Mouse (Mus musculus): ENCODE data around the gene Tmbim6.
"Not testable (repeated sequence)": the region's sequence is repeated elsewhere in the genome, so short reads cannot be mapped to it uniquely, and the experiment has no call there.

Gene Tmbim6

GRCm38 (mm10) chr15:99384071-99384470 is 8.6 kb upstream of the Tmbim6 start:
- DNase-seq (ENCODE audit: low read depth, low spot score): no peak

- DNase-seq (ENCODE audit: low read depth, low spot score): not testable (repeated sequence)
Measured at GRCm38 (mm10) chr15:99386110-99386509, 6.6 kb upstream of the Tmbim6 start.

DNA sequence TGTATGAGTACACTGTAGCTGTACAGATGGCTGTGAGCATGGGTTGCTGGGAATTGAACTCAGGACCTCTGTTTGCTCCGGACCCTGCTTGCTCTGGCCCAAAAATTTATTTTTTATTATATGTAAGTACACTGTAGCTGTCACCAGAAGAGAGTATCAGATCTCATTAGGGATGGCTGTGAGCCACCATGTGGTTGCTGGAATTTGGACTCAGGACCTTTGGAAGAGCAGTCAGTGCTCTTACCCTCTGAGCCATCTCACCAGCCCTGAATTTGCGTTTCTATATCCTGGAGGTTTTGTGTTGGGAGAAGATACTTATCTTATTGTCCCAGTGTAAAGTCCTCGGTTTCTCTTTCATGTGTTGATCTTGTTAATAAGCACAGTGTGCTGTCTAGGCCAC is 5.9 kb upstream of the Tmbim6 start:
- no peak for DNase-seq (ENCODE audit: low read depth, low spot score)

DNA sequence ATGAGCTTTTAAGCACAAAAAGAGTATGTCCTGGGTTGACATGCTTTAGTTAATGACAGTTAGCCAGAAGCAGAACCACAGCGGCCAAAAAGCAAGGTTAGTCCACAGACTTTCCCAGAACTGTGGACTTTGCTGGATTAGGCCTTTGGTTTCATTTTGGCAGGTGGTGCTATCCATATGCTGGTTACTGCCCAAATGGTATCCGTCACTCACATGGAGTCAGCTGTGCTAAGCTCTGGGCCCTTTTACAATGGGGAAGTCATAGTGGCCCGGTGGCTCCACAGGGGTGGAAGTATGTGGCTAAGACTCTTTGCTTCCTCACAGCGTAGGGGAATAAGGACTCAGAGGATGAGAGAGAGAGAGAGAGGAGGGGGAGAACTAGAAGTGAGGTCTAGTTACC is 4.7 kb upstream of the Tmbim6 start:
- DNase-seq (ENCODE audit: low read depth, low spot score): no peak

DNA sequence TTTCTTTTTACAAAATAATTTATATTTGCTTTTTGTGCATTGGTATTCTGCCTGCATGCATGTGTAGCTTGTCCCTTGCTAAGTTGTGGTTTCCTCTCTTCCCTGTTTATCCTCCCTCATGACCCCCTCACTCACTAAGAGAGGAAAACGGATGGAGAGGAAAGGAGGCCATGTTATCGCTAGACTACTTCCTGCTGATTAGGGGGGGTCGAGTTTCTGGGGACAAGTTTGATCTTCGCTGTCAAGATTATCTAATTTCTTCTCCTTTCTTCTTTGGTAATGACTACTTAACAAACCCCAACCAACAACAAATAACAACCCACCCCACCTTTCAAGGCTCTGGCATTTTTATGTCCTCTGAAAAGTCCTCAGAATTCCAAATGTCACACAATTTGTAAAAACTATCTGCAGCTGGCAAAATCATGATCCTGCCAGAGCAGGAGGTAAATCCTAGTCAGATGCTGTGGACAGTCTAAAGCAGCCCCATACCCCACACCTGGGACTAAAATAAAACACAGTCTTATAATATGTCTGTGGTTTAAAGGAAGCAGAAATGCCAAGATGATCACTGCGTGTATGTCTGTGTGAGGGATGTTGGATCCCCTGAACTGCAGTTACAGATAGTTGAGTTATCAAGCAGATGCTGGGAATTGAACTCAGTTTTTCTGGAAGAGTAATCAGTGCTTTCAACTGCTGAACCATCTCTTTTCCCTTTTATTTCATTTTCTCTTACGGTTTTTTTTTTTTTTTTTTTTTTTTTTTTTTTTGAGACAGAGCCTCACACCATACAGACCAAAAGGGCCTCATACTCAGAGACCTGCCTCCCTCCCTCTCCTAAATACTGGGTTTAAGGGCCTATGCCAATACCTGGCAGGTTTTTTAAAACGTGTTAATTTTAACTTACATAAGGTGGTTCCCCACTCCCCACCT is 1.9 kb upstream of the Tmbim6 start:
- no peak for DNase-seq (ENCODE audit: low read depth, low spot score)

DNA sequence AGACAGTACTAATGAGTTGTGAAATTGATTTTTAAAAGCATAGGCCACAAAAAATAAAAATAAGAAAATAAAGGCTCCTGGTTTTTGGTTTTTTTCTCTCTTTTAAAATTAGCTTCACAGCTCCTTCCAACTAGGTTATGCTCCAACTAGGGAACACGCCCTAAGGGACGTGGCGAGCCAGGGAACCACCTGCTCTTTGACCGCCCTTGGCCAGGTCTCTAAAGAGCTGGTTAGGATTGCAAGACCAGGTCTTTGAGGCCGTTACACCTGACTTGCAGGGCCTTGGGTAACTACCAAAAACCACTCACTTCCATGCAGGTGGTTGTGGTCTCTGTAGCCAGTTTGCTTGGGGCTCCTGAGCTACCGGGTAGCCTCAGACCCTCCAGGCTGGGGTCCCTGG is 707 bp upstream of the Tmbim6 start:
- DNase-seq (ENCODE audit: low read depth, low spot score): no peak

- peak; percentile 42 for DNase-seq (ENCODE audit: low read depth, low spot score)
Measured at GRCm38 (mm10) chr15:99393386-99394252, 937 bp downstream of the Tmbim6 start.

DNA sequence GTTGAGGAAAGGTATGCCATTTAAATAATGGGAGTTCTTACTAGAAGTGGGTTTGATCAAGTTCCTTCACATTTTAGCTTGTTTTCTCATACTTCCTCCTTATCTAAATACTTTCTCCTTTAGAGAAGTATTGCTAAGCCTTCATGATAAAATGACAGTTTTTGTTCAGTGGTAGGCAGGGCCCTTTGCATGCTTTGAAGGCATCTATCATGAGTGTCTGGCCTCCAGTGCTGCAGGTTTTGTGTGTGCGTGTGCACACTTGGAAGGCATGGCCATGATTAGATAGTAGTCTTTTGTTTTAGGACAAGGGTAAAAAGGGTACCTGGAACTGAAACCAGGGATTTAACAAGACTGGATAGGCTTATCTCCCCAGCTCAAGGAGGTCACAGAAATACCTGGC is 3.8 kb downstream of the Tmbim6 start:
- DNase-seq (ENCODE audit: low read depth, low spot score): no peak

DNA sequence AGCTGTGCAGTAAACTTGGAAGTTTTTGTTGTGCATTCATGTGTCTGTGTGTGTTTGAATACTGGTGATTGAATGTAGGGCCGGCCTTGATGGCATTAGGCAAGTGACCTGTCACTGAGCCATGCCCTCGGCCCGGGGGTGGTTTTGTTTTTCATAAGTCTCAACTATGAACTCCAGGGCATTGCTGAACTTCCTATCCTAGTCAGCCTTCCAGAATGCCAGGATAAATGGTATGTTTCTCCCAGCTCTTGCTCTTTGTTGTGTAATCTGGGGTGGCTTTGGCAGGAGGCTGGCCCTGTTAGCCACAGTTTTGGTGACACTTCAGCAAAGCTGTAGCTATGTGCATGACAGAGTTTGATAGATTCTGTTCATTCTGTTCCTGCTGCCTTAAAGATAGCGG is 4.2 kb downstream of the Tmbim6 start:
- no peak for DNase-seq (ENCODE audit: low read depth, low spot score)

DNA sequence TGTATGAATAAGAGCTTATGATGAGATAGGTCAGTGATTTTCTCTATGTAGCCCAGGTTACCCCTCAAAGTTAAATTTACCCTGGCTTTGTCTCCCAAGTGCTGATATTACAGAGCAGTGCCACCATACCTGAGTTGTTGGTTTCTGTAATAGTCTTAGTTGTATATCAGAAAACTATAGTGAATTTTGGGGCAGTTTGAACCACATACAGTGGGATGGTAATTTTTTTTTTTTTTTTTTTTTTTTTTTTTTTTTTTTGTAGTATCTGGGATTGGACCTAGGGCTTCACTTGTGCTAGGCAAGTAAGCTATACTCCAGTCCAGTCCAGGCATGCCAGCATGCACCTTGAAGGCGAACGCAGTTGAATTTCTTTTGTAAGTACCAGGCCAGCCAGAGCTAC is 4.9 kb downstream of the Tmbim6 start:
- DNase-seq (ENCODE audit: low read depth, low spot score): no peak

- no peak for DNase-seq (ENCODE audit: low read depth, low spot score)
Measured at GRCm38 (mm10) chr15:99399503-99400245, 7.0 kb downstream of the Tmbim6 start.

GRCm38 (mm10) chr15:99400602-99401001 is 7.9 kb downstream of the Tmbim6 start:
- no peak for DNase-seq (ENCODE audit: low read depth, low spot score)

DNA sequence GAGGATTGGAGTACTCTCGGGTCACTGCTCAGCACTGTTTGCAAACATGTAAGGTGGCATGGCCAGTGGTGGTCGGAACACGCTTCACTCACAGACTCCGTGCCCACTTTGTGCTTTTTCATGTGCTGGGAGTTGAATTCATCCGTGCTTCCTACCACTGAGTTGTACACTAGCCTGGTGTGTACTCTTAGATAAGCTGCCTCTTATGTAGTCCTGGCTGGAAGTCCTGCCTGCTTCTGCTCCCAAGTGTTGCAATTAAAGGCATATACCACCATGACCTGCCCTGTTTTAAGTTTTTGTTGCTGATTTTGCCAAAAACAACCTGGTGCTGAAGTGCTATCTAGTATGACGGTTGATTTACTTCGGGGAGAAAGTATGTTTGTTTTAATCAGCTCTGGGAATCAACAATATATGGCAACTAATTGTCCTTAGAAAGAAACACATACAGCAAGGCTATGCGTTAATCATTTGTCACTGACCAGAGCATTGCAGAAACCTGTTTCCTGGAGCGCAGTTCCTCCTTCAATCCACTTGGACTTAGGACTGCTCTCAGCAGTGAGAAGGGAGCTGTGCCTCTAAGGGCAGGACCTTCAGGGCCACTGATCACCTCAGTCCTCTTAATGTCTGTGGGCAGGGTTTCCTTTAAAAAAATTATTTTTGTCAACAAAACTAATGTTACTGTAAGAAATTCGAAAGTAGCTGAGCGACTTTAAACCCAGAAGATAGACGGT is 10.6 kb downstream of the Tmbim6 start:
- DNase-seq (ENCODE audit: low read depth, low spot score): no peak

DNA sequence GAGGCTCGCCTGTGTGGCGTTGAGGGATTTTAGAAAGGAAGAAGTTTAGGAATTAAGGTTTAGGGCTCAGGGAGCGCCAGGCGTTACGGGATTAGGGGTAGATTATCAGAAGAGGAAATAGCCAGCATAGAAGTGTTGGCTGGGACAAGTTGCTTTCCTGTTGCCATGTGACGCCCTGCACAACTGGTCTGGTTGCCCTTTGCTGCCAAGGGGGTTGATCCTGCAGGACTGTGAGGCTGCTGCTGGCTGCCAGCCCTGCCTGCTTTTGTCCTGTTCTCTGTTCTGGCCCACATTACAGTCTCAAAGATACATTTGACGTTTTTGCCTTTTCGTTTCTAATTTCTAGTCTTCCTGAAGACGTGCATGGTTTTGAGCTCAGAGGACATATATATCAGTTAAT is 12.5 kb downstream of the Tmbim6 start:
- DNase-seq (ENCODE audit: low read depth, low spot score): no peak

GRCm38 (mm10) chr15:99406986-99407570 is 14.4 kb downstream of the Tmbim6 start:
- no peak for DNase-seq (ENCODE audit: low read depth, low spot score)

DNA sequence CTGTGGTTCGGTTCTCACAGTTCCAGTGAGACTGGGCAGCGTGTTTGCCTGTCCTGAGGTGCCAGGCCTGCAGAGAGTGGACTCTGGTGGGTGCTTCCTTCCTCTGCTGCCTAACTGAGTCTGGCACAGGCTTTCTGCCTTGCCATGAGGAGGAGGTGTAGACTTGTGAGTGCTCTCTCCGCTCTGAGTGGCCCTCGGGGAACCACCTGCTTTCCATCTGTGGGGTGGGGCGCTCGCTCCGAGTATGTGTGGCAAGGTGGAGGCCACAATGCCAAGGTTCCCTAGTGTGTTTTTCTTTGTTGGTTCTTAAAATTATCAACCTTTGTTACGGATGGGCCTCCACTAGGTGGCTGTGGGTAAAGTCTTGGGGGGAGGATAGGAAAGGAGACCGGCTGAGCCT is 16.2 kb downstream of the Tmbim6 start:
- no peak for DNase-seq (ENCODE audit: low read depth, low spot score)

DNA sequence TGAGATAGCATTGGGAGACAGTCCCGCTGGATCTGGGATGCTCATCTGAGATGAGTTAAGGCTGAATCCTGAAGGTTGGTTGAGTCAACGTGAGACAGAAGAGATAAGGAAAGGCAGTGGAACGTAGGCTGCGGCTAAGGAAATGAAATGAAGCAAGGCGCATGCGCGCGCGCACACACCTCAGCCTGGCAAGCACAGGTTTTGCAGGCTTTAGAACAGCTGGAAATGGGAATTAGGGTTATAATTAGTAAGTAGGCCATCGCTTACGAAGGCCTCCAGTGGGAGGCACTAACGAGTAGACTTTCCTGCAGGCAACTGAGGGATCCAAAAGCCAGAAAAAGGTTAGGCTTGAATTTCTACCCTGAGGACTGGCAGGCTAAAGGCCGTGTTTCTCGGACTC is 19.1 kb downstream of the Tmbim6 start:
- DNase-seq (ENCODE audit: low read depth, low spot score): no peak

DNA sequence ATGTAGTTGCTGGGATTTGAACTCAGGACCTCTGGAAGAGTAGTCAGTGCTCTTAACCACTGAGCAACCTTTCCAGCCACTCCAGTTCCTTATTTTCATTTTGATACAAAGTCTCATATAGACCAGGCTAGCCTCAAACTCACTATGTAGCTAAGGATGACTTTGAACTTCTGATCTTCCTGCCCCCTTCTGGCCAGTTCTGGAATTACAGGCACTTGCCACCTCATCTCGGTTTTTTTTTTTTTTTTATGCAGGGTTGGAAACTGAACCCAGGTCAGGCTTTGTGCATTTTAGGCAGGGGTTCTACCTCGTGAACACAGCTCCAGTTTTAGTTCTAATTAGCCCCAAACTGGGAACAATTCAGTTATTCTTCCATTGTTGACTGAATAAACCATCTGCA is 23.1 kb downstream of the Tmbim6 start:
- peak; percentile 84 for DNase-seq (ENCODE audit: low read depth, low spot score)

GRCm38 (mm10) chr15:99416348-99416882 is 23.7 kb downstream of the Tmbim6 start:
- DNase-seq (ENCODE audit: low read depth, low spot score): peak; percentile 96

DNA sequence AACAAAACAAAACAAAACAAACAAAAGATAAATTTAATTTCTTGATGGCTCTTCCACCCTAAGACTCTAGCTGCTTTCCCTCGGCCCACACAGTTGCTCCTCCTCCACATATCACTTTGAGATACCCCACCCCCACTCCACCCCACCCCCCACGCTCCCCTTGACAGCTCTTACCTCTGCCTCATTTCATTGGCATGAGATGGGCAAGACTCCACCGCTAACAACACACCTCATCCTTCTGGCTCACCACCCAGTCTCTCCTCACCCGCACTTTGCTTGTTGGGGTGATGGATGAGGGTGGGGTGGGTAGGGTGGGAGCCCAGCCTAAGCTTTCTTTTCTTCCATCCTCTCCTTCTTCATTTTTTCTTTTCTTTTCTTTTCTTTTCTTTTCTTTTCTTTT is 24.3 kb downstream of the Tmbim6 start:
- DNase-seq (ENCODE audit: low read depth, low spot score): no peak
